Mouse (Mus musculus): Measurements from ENCODE around the gene Rcn3. TPM values are rescaled to one million over a fixed set of nuclear protein-coding genes. Genes with fewer than 3 reads are reported as not detected.

Gene Rcn3
- polyA plus RNA-seq, 1 experiment = 34.9 TPM

DNA sequence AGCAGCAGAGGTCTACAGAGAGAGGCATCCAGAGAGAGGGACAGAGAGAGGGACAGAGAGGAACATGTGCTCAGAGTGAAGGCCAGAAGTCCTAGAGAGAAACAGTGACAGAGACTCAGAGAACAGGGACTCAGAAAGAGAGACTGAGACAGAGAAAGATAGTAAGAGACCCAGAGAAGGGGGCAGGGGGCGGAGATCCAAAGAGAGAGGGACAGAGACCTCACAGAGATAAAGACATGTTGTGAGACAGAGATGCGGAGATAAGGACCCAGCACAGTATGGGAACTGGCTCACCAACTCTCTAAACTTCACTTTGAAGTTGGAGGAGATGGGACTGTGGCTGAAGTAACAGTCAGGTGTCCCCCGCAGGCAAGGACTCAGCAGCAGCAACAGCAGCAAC lies 43.3 kb upstream of the Rcn3 start:
- Histone ChIP-seq H3K4me3 (ENCODE audit: control insufficient read depth, insufficient read depth, low read length) (peak overlapping the region; percentile 41), H3K36me3 (ENCODE audit: control insufficient read depth, insufficient read depth, low read length) (no peaks in the 10 kb centered on the region), H3K4me1 (replicated peaks; ENCODE audit: control insufficient read depth, insufficient read depth, low read length) (peaks cover 51% of the 10 kb centered on the region), H3K27me3 (ENCODE audit: control insufficient read depth, insufficient read depth, low read length) (no peaks in the 10 kb centered on the region), H3K27ac (ENCODE audit: control insufficient read depth, insufficient read depth, low read length) (peak overlapping the region; percentile 64)
- TF ChIP-seq CTCF (IDR thresholded peaks at IDR 0.05; ENCODE audit: borderline replicate concordance, control insufficient read depth, extremely low read depth, insufficient read depth, low read length, poor library complexity) (no peak), POLR2A (IDR thresholded peaks at IDR 0.05; ENCODE audit: control insufficient read depth, extremely low read depth, insufficient read depth, low read length, poor library complexity) (no peak)
- 31% methylated on average over 3 of the region's 3 CpGs for WGBS
- no peak for DNase-seq

DNA sequence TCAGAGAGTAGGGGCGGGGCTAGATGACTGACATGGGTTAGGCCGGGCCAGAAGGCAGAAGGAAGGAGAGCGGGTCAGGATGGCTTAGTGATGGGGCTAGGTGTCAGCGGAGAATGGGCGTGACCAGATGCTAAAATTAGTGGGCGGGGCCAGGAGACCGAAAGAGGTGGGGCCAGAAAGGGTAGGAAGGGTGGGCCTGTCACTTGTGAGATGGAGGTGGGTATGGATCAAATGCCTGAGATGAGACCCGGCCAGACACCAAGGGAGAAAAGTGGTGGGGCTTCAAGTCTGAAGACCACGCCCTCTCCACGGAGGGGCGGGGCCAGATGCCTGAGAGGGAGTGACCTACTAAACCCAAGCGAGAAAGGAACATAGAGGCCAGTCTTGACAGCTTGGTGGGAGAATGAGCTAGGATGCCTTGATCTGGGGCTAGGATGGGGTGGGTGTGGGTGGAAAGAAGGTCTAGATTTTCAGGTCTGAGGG lies 42.6 kb upstream of the Rcn3 start:
- WGBS = 33% methylated on average over 12 of the region's 12 CpGs
- no peaks in the 10 kb centered on the region for H3K27me3 ChIP-seq (ENCODE audit: control insufficient read depth, insufficient read depth, low read length)
- no peak overlapping the region for H3K27ac ChIP-seq (ENCODE audit: control insufficient read depth, insufficient read depth, low read length)
- TF ChIP-seq CTCF (IDR thresholded peaks at IDR 0.05; ENCODE audit: borderline replicate concordance, control insufficient read depth, extremely low read depth, insufficient read depth, low read length, poor library complexity) (no peak), POLR2A (IDR thresholded peaks at IDR 0.05; ENCODE audit: control insufficient read depth, extremely low read depth, insufficient read depth, low read length, poor library complexity) (no peak)
- H3K4me3 ChIP-seq (ENCODE audit: control insufficient read depth, insufficient read depth, low read length) = no peak overlapping the region
- no peak for DNase-seq
- H3K4me1 ChIP-seq (replicated peaks; ENCODE audit: control insufficient read depth, insufficient read depth, low read length) = peaks cover 45% of the 10 kb centered on the region
- H3K36me3 ChIP-seq (ENCODE audit: control insufficient read depth, insufficient read depth, low read length) = no peaks in the 10 kb centered on the region

DNA sequence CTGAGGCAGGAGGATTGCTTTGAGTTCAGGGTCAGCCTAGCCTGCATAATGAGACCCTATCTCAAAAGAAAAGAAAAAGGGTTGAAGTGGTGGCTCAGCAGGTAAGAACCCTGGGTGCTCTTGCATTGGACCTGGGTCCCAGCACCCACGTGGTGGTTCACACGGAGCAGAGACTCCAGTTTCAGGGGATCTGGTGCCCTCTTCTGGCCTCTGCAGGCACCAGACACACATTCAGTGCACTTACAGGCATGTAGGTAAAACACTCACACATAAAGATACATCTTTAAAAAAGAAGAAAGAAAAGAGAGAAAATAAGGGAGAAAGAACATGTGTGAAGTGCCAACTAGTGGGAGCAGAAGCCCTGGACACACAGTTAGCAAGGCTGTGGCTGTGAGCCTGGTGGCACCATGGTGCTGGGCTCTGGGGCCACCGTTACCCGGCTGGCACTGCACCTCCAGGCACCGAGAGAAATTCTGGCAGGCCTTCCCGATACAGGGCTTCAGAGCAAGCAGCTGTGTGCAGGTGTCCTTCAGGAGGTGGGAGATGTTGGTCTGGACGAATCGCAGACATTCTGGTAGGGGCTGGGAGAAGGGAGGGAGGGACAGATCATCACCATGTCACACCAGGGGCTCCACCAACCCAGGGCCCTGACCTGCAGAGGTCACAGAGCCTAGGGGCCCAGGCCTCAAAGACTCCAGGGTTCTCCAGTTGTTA lies 41.6 kb upstream of the Rcn3 start:
- Histone ChIP-seq H3K4me3 (ENCODE audit: control insufficient read depth, insufficient read depth, low read length) (no peak overlapping the region), H3K27ac (ENCODE audit: control insufficient read depth, insufficient read depth, low read length) (no peak overlapping the region), H3K4me1 (replicated peaks; ENCODE audit: control insufficient read depth, insufficient read depth, low read length) (peaks cover 48% of the 10 kb centered on the region), H3K27me3 (ENCODE audit: control insufficient read depth, insufficient read depth, low read length) (no peaks in the 10 kb centered on the region), H3K36me3 (ENCODE audit: control insufficient read depth, insufficient read depth, low read length) (no peaks in the 10 kb centered on the region)
- TF ChIP-seq POLR2A (IDR thresholded peaks at IDR 0.05; ENCODE audit: control insufficient read depth, extremely low read depth, insufficient read depth, low read length, poor library complexity) (no peak), CTCF (IDR thresholded peaks at IDR 0.05; ENCODE audit: borderline replicate concordance, control insufficient read depth, extremely low read depth, insufficient read depth, low read length, poor library complexity) (no peak)
- DNase-seq = no peak
- 92% methylated on average over 8 of the region's 8 CpGs for WGBS

DNA sequence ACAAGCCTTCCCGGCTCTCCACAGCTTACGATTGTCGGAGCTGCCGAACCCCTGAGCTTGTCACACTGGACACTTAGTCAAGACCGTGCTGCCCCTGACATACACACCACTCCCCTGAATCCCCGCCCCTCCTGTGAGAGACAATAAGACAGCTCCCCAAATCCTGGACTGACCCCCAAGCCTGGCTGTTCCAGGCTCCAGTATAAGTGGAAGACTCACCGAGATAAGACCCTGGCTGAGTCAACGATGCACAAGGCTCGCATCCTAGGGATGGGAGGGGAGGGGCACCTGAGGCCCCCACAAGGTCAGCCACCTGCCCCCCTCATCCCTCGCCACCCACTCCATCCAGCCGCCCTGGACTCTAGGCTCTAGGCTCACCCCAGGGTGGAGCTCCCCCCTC lies 39.8 kb upstream of the Rcn3 start:
- Histone ChIP-seq H3K36me3 (ENCODE audit: control insufficient read depth, insufficient read depth, low read length) (peaks cover 5% of the 10 kb centered on the region), H3K4me3 (ENCODE audit: control insufficient read depth, insufficient read depth, low read length) (no peak overlapping the region), H3K27me3 (ENCODE audit: control insufficient read depth, insufficient read depth, low read length) (no peaks in the 10 kb centered on the region), H3K27ac (ENCODE audit: control insufficient read depth, insufficient read depth, low read length) (no peak overlapping the region), H3K4me1 (replicated peaks; ENCODE audit: control insufficient read depth, insufficient read depth, low read length) (peaks cover 42% of the 10 kb centered on the region)
- WGBS = 98% methylated on average over 11 of the region's 11 CpGs
- no peak for TF ChIP-seq POLR2A (IDR thresholded peaks at IDR 0.05; ENCODE audit: control insufficient read depth, extremely low read depth, insufficient read depth, low read length, poor library complexity)
- no peak for TF ChIP-seq CTCF (IDR thresholded peaks at IDR 0.05; ENCODE audit: borderline replicate concordance, control insufficient read depth, extremely low read depth, insufficient read depth, low read length, poor library complexity)
- DNase-seq = no peak

DNA sequence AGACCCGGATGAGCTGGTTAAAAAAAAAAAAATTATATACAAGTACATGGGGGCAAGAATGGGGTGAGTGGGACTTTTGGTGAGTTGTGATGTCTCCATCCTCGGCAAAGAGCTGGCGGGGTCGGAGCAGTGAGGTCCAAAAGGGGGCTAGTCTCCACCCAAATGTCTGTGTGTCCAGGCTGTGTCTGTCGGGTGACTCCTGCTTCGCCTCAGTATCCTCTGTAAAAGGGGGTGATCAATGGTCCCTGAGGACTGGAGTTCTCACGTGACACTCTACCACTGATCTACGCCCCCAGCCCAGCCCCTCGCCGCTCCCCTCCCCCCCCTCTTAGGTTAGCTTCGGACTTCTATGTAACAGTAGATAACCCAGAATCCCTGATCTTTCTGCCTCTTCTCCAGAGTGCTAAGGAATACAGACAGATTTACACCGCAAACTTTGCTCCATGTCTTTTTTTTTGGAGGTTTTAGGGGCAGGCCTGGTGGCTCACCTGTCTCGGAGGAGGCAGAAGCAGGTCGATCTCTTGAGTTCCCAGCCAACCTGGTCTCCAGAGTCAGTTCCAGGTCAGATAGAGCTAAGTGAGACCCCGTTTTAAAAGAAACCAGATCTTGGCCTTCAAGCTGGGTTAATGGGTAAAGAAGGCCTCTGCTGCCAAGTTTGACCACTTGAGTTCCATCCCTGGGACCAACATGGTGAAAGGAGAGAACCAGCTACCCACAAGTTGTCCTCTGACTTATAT lies 37.9 kb upstream of the Rcn3 start:
- DNase-seq = no peak
- peaks cover 35% of the 10 kb centered on the region for H3K4me1 ChIP-seq (replicated peaks; ENCODE audit: control insufficient read depth, insufficient read depth, low read length)
- TF ChIP-seq CTCF (IDR thresholded peaks at IDR 0.05; ENCODE audit: borderline replicate concordance, control insufficient read depth, extremely low read depth, insufficient read depth, low read length, poor library complexity) (no peak), POLR2A (IDR thresholded peaks at IDR 0.05; ENCODE audit: control insufficient read depth, extremely low read depth, insufficient read depth, low read length, poor library complexity) (no peak)
- WGBS = 83% methylated on average over 15 of the region's 15 CpGs
- no peaks in the 10 kb centered on the region for H3K27me3 ChIP-seq (ENCODE audit: control insufficient read depth, insufficient read depth, low read length)
- no peak overlapping the region for H3K4me3 ChIP-seq (ENCODE audit: control insufficient read depth, insufficient read depth, low read length)
- peaks cover 24% of the 10 kb centered on the region for H3K36me3 ChIP-seq (ENCODE audit: control insufficient read depth, insufficient read depth, low read length)
- no peak overlapping the region for H3K27ac ChIP-seq (ENCODE audit: control insufficient read depth, insufficient read depth, low read length)

DNA sequence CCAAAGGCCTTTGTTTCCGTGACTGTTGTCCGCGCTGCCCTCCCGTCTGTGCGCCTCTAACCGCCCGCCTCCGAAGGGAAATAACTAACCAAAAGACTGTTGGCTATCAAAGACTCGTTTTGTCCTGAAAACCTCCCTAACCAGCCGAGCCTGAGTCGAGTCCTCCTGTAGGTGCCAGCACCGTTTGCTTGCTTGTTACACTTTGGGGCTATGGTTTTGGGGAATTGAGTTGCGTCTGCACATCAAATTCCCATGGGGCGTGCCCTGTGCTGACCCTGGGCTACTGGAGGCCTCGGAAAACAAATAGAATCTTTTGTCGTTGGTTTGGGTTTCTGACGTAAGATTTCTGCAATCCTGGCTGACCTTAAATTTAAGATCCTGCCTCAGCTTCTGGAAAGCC lies 37.3 kb upstream of the Rcn3 start:
- Histone ChIP-seq H3K4me3 (ENCODE audit: control insufficient read depth, insufficient read depth, low read length) (peak overlapping the region; percentile 61), H3K27ac (ENCODE audit: control insufficient read depth, insufficient read depth, low read length) (peak overlapping the region; percentile 52), H3K36me3 (ENCODE audit: control insufficient read depth, insufficient read depth, low read length) (peaks cover 24% of the 10 kb centered on the region), H3K27me3 (ENCODE audit: control insufficient read depth, insufficient read depth, low read length) (no peaks in the 10 kb centered on the region), H3K4me1 (replicated peaks; ENCODE audit: control insufficient read depth, insufficient read depth, low read length) (peaks cover 29% of the 10 kb centered on the region)
- TF ChIP-seq CTCF (IDR thresholded peaks at IDR 0.05; ENCODE audit: borderline replicate concordance, control insufficient read depth, extremely low read depth, insufficient read depth, low read length, poor library complexity) (no peak), POLR2A (IDR thresholded peaks at IDR 0.05; ENCODE audit: control insufficient read depth, extremely low read depth, insufficient read depth, low read length, poor library complexity) (no peak)
- 2% methylated on average over 17 of the region's 17 CpGs for WGBS
- DNase-seq = no peak

Data from thymus, adult 2 months (tissue).